In genomic region chr6:34765721-34766120, GRCm38 (mm10) we compare ENCODE assay signal across 25 mouse cellular contexts.
"Had no signal": no experiment of that assay in that cellular context is flagged by ENCODE, and none has a peak within 500 bp of the region (broad histone marks: within the 10 kb centered on the region; RNA-seq: fewer than 3 reads in every experiment).

No protein-coding gene starts in this region.

- H3K4me3 ChIP-seq: gastrocnemius, adult 2 months; heart, embryonic 13.5 days; heart, embryonic 15.5 days; hindbrain, embryonic 13.5 days; hindbrain, embryonic 15.5 days; kidney, embryonic 15.5 days; limb, embryonic 13.5 days; limb, embryonic 15.5 days had no signal

- H3K9me3 ChIP-seq: heart, embryonic 13.5 days; heart, embryonic 15.5 days; hindbrain, embryonic 13.5 days; hindbrain, embryonic 15.5 days; kidney, embryonic 15.5 days; limb, embryonic 13.5 days; limb, embryonic 15.5 days had no signal

- H3K9ac ChIP-seq: heart, embryonic 13.5 days; heart, embryonic 15.5 days; hindbrain, embryonic 13.5 days; hindbrain, embryonic 15.5 days; kidney, embryonic 15.5 days; limb, embryonic 13.5 days; limb, embryonic 15.5 days had no signal

- DNase-seq: gastrocnemius, adult 2 months; gastrocnemius, postnatal 10 days; gastrocnemius, postnatal 25 days; heart, adult 18-20 months; heart, postnatal 14 days; heart, postnatal 36 days; kidney, adult 11 months; kidney, adult 2 months; kidney, adult 9 months; kidney, postnatal 14 days; kidney, postnatal 36 days; layer of hippocampus, adult 9-11 months; layer of hippocampus, postnatal 36 days; left cerebral cortex, postnatal 4 days had no signal

- H3K4me2 ChIP-seq: heart, embryonic 11.5 days; heart, embryonic 13.5 days; heart, embryonic 15.5 days; hindbrain, embryonic 13.5 days; hindbrain, embryonic 15.5 days; kidney, embryonic 15.5 days; limb, embryonic 13.5 days; limb, embryonic 15.5 days had no signal

- H3K27ac ChIP-seq: gastrocnemius, adult 2 months; heart, embryonic 13.5 days; heart, embryonic 15.5 days; hindbrain, embryonic 13.5 days; hindbrain, embryonic 15.5 days; hindbrain, postnatal 0 days; kidney, embryonic 15.5 days; kidney, postnatal 0 days; limb, embryonic 13.5 days; limb, embryonic 15.5 days had no signal

- ATAC-seq: hindbrain, postnatal 0 days; intestine, embryonic 16.5 days had no signal

- H3K4me1 ChIP-seq: hindbrain, embryonic 13.5 days; hindbrain, embryonic 15.5 days; kidney, embryonic 15.5 days; limb, embryonic 13.5 days; limb, embryonic 15.5 days had no signal

- H3K27me3 ChIP-seq: heart, embryonic 13.5 days; heart, embryonic 15.5 days; hindbrain, embryonic 13.5 days; hindbrain, embryonic 15.5 days; kidney, embryonic 15.5 days; limb, embryonic 13.5 days; limb, embryonic 15.5 days had no signal
